Mouse (Mus musculus): ENCODE results near the gene Olfr794.

The Olfr794 gene

GRCm38 (mm10) chr10:129567355-129567754, at the start of gene Olfr794:
TSS of gene Olfr794 (plus strand) at chr10:129567655.
- no peak for DNase-seq

GRCm38 (mm10) chr10:129521492-129521891, 46.0 kb upstream of the Olfr794 start, which contains the start of gene Olfr791:
TSS of gene Olfr791 (plus strand) at chr10:129521792.
- no peak for DNase-seq

- DNase-seq = no peak
These were observed 28.6 kb upstream of the Olfr794 start, which contains the start of gene Olfr792 for GRCm38 (mm10) chr10:129538862-129539261. TSS of gene Olfr792 (plus strand) at chr10:129539162.

- no peak for DNase-seq
These were observed 18.1 kb upstream of the Olfr794 start for GRCm38 (mm10) chr10:129549354-129549753.

- no peak for DNase-seq
These were observed 9.6 kb downstream of the Olfr794 start for GRCm38 (mm10) chr10:129577066-129577465.

GRCm38 (mm10) chr10:129612470-129612869, 45.0 kb downstream of the Olfr794 start, which contains the start of gene Olfr796:
TSS of gene Olfr796 (minus strand) at chr10:129612570.
- no peak for DNase-seq

GRCm38 (mm10) chr10:129621724-129622123, 54.3 kb downstream of the Olfr794 start:
- no peak for DNase-seq
